Mouse (Mus musculus): ENCODE data around the gene Cdc25a.

Cdc25a gene

GRCm38 (mm10) chr9:109874797-109875691, at the start of gene Cdc25a:
Gene Cdc25a (plus strand): TSS chr9:109875579.
- peak; percentile 93 to 94 for DNase-seq

- no peak for DNase-seq
Measured at GRCm38 (mm10) chr9:109825739-109826138, 49.6 kb upstream of the Cdc25a start.

DNA sequence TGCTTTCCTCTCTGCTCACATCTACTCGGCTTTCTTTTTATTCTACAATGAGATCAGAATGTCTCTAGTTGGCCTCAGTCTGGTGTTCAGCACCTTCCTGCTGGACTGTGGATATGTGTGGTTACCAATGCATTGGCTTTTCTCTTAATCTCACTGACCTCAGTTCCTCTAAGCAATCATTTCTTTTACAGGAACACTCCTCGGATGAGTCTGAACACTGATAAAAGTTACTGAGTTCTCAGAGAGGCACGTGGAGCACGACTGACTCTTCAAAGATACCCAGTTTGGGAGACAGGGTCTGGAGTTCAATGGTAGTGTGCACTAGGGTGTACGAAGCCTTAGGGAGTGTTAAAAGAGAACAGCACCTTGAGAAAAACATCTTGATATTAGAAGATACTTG, 49.2 kb upstream of the Cdc25a start:
- no peak for DNase-seq

DNA sequence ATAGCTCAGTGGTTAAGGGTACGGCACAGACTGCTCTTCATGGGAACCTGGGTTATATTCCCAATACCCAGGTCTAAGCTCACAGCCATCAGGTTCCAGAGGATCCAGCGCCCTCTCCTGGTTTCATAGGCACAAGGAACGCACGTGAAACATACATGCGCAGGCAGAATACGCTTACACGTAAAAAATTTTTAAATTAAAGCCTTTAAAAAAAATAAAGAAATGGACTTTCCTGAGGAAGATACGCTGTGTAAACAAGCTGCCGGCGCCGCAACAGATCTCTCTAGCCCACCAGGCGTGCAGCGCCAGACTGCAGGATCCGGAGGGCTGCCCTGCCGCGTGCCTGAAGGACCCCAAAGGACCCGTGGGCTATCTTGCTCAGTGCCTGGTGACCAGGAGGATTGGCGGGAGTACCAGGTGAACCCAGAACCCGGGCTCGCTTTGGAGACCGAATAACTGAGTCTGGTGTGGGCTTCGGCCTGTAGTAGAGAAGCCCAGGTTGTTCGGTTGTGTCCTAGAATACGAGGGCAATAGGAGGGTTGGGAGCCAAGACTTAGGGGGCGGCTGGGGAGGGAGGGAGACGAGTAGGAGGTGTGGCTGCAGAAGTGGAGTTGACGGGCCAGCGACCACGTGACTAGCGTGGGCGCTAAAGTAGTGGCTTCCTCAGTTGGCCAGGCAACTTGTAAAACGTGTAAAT, 42.8 kb upstream of the Cdc25a start, which contains the start of gene Nme6:
Gene Nme6, plus strand, starts transcription at position 359 of the 697 bp plus-strand sequence.
- peak; percentile 68 to 87 for DNase-seq

DNA sequence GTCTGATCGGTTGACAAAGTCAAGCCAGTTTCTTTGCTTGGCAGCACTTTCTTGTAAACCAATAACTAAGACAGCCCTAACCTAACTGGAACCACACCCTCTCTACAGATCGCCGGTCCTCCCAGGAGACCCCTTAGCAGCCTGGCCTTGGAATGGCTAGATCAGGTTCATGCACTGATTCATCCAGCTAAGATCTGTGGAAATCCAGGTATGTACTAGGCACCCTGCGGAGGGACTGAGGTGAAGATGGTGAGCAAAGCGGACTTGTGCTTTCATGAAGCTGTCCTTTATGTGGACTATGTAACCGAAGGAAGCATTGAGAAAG, 42.3 kb upstream of the Cdc25a start:
- no peak for DNase-seq

DNA sequence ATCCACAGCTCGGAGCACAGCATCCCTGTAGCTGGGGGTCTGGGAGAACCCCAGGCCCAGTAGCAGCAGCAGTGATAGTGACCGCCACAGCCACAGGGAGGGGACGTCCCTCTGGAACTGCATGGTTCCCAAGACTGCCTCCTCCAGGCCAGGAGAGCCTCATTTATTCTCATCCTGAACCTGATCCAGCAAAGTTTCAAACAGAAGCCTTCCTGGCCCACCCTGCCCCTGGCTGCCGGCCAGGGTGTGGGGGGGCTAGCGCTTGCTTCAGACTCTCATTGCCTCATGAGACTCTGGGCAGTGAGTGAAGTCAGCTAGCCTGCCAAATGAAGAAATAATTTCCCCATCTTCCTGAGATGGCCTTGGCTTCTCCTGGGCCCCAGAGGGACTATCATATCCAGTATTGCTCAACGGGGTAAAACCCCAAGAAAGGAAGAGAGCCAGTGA, 26.0 kb upstream of the Cdc25a start, which contains the start of gene Camp:
Gene Camp, minus strand, starts transcription at position 306 of the 447 bp plus-strand sequence.
- DNase-seq: no peak

- DNase-seq: no peak
Measured at GRCm38 (mm10) chr9:109850099-109850498, 25.3 kb upstream of the Cdc25a start.

GRCm38 (mm10) chr9:109854341-109854740, 21.0 kb upstream of the Cdc25a start:
- DNase-seq: no peak

DNA sequence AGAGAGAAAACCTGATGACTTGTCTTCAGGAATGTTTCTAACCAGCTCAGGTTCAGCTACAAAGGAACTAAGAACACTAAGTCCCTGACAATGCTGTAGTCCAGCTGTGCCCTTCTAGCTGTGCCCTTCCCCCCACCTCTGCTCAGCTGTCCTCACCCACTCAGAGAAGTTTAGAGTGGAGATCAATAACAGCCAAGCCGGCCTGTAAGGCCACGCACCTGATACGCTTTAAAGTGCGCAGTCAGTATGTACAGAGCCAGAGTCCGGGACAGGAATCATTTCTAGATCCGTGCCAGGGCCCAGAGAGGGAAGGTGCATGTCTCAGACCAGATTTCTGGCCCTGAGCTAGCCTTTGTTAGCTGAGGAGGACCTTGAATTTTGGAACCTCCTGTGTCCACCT, 19.4 kb upstream of the Cdc25a start:
- no peak for DNase-seq

DNA sequence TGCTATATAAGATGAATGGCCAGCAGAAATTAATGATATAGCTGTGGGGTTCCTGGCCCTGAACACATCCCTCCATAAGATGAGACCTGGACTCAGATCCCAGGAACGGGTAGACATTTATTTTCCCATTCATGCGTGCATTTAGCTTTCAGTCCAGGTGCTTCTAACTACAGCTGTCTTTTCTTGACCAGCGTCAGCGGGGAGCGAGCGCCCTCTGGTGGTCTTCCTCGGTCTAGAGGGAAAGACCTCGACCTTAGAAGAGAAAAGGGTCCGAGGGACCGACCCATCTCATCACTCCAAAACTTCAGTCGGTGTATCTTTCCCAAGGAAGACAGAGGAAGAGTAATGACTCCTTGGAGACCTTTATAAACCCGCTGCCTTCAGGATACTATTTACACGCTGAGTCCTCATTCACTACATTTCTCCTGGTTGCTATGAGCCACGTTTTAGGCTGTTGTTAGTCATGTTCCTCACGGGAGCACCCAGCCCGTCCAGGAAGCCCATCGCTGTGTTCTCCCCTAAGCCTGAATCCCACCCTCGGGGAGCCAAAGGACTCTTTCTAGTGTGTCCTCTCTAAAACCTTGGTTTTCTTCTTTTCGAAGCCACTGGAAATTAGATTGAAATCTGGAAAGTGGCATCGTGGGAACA, 12.9 kb upstream of the Cdc25a start:
- peak; percentile 57 to 86 for DNase-seq

DNA sequence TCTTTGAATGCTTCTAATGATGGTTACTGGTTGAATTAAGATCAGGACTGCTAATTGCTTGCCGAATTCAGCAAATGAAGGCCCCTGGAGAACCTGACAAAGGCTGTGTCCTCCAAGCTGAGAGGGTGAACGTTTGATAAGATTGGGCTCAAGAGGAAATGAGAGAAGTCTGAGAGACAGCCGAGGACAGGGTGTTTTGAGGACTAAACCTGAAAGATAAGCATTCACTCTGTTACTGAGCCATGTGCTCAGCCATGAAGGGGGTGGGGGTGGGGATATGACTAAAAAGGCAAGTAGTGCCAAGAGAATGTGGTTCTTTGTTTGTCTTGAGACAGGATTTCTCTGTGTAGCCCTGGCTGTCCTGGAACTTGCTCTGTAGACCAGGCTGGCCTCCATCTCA, 12.3 kb upstream of the Cdc25a start:
- DNase-seq: no peak

GRCm38 (mm10) chr9:109866218-109866617, 9.2 kb upstream of the Cdc25a start:
- no peak for DNase-seq

GRCm38 (mm10) chr9:109870983-109871572, 4.3 kb upstream of the Cdc25a start:
- no peak for DNase-seq

- peak in 1 of 2 experiments; percentile 58 for DNase-seq
Measured at GRCm38 (mm10) chr9:109875695-109876601, 569 bp downstream of the Cdc25a start.

DNA sequence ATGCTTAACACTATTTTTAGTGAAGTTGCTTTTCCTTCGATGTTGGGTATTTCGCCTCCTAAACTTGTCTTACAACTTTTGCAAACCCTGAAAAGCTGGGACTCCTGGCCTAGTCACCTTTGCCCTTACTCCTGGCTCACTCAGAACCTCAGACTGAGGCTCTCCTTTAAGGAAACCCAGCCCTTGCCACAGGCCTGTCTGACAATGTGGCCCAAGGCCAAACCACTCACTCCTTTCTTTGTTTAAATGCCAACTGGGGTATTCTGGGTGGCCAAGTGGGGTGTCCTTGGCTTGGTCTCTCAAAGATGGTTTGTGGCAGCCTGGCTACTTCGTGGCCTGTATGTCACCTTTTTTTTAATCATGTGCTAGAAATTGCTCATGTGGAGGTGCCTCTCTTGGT, 1.4 kb downstream of the Cdc25a start:
- DNase-seq: no peak

GRCm38 (mm10) chr9:109877666-109878065, 2.3 kb downstream of the Cdc25a start:
- no peak for DNase-seq

GRCm38 (mm10) chr9:109879305-109879704, 3.9 kb downstream of the Cdc25a start:
- no peak for DNase-seq

GRCm38 (mm10) chr9:109886259-109886658, 10.9 kb downstream of the Cdc25a start:
- DNase-seq: no peak

GRCm38 (mm10) chr9:109887321-109887720, 11.9 kb downstream of the Cdc25a start:
- DNase-seq: no peak

DNA sequence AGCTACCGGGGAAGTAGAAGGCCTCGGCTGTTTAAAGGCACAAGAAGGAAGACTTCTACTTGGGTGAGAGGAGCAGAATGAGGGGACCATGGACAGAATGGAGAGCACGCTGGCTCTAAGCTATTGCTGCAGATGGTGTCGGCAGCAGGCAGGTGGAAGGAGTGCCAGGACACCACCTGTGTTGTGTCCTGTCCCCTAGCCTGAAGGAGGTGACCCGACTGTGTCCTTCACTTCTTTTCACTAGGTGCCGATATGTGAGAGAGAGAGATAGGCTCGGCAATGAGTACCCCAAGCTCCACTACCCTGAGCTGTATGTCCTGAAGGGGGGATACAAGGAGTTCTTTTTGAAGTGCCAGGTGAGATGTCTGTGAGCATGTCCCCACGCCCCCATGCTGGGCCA, 16.1 kb downstream of the Cdc25a start:
- DNase-seq: no peak

DNA sequence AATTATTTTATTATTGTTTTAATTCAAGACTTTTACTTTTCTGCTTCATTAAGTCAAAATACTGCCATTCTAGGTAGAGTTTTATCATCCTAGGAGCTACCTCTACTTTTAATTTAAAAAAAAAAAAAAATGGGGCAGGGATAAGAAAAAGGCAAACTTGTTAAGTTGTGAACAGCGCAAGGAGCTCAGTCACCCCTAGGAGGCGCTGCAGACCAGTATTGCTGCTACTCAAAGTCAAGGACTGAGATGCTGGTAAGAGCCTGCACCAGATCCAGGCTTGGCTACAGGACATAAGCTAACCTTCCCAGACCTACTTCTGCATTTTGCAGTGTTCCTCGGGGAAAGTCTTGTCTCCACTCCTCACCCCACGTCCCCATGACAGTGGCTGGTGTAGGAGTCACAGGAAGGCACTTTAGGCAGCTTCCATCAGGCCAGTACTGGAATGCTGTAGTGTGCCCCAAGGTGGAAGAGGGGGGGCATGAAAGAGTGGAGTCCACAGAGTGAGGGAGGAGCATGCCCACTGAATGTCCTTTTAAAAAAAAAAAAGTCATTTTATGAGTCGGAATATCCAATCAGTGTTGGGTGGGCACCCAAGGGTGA, 17.4 kb downstream of the Cdc25a start:
- peak; percentile 43 to 76 for DNase-seq

Data from spleen, adult 18-20 months (tissue).